Mouse (Mus musculus) olfactory bulb, adult 2 months (tissue): ENCODE measurements at regions not wholly inside any gene's neighbourhood (a gene's known extent, or its start where the extent isn't known, plus 50 kb on each side); places are given as distances from the start of the nearest gene placed in this dataset.

Source experiments
- CTCF ChIP-seq: fragments of 200-500 bp; IDR thresholded peaks from 2 replicates; pipeline ENCODE4 v1.5.1; 2012; ENCODE audit warnings: low read depth, mild to moderate bottlenecking, low read length, moderate library complexity; ENCODE audit not compliant: insufficient read depth
- POLR2A ChIP-seq: fragments of 200-500 bp; IDR thresholded peaks from 2 replicates; pipeline ENCODE4 v1.6.1; 2012; ENCODE audit warnings: mild to moderate bottlenecking, low read depth, low read length, moderate library complexity; ENCODE audit not compliant: insufficient read depth

DNA sequence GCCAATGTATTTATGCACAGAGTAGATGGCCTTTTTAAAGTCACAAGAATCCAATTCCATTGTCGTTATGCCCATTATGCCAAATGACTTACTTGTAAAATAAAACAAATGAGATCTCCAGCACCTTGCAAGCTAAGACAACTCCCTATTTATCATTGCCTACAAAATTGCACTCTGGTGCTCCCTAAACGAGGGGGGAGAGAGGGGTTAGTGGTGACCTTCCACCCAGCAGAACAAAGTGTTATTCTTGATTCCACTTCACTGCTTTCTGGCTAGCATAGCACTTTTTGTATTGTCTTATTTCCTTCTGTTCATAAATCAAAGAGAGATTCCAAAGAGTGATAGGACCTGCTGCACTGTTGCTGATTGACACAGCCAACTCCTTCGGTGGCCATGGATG, 300.6 kb downstream of the Hdgfl1 start:
- TF ChIP-seq CTCF = no peak
- no peak for TF ChIP-seq POLR2A
